Mouse (Mus musculus): Measurements from ENCODE around the gene Prune1. TPM values are rescaled to one million over a fixed set of nuclear protein-coding genes. Genes with fewer than 3 reads are reported as not detected.
A peak's percentile ranks its signal among the peaks of the same experiment; 100 is the strongest.

Prune1 gene
- polyA plus RNA-seq, 1 experiment = 24.2 TPM

- no peak for TF ChIP-seq POLR2A (IDR thresholded peaks at IDR 0.05; ENCODE audit: borderline replicate concordance, extremely low read depth, low read depth, low read length)
- TF ChIP-seq CTCF (IDR thresholded peaks at IDR 0.05; ENCODE audit: insufficient read depth, low read length) = no peak
- peaks cover 6% of the 10 kb centered on the region; the same call in 1 of the 2 replicates for H3K4me1 ChIP-seq (ENCODE audit: control insufficient read depth, insufficient read depth, low read length)
- H3K4me3 ChIP-seq (replicated peaks; ENCODE audit: extremely low read depth, low read depth, low read length) = peak overlapping the region; percentile 88
- DNase-seq = no peak
- WGBS = under 1% methylated on average over 7 of the region's 7 CpGs
Measured at GRCm38 (mm10) chr3:95283589-95283941, 1.7 kb upstream of the Prune1 start.

- under 1% methylated on average over 49 of the region's 51 CpGs for WGBS
- H3K4me1 ChIP-seq (ENCODE audit: control insufficient read depth, insufficient read depth, low read length) = peaks cover 6% of the 10 kb centered on the region; the same call in 1 of the 2 replicates
- 0 out of 2 replicates have a peak, but pooled peaks have one; percentile 17 for TF ChIP-seq CTCF (IDR thresholded peaks at IDR 0.05; ENCODE audit: insufficient read depth, low read length)
- peak; percentile 88 for TF ChIP-seq POLR2A (IDR thresholded peaks at IDR 0.05; ENCODE audit: borderline replicate concordance, extremely low read depth, low read depth, low read length)
- peak overlapping the region; percentile 88 for H3K4me3 ChIP-seq (replicated peaks; ENCODE audit: extremely low read depth, low read depth, low read length)
- DNase-seq = peak; percentile 82
Measured at GRCm38 (mm10) chr3:95282865-95283588, 1.2 kb upstream of the Prune1 start.

DNA sequence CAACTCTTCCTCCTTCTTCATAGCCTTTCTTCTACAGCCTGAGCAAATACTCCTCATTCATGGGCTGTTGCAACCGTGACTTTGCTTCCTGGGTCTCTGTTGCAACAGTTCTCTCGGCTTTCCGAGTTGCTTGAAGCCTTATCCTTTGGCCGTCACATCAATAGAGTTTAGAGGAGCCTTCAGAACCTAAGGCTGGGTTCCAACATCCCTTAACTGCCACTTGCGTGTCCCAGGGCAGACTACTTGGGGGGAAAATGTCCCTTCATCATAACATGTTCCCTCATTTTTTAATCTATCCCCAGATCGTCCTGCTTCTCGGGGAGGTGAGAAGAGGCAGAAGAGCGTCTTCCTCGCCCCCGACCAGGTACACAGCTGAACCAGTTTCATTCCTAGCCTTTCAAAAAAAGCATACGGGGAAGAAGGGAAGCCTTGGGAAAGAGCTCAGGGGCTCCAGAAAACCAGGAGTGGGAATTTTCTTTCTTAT is 547 bp upstream of the Prune1 start:
- Histone ChIP-seq H3K4me3 (replicated peaks; ENCODE audit: extremely low read depth, low read depth, low read length) (peak overlapping the region; percentile 88), H3K4me1 (ENCODE audit: control insufficient read depth, insufficient read depth, low read length) (peaks cover 6% of the 10 kb centered on the region; the same call in 1 of the 2 replicates)
- TF ChIP-seq CTCF (IDR thresholded peaks at IDR 0.05; ENCODE audit: insufficient read depth, low read length) (no peak), POLR2A (IDR thresholded peaks at IDR 0.05; ENCODE audit: borderline replicate concordance, extremely low read depth, low read depth, low read length) (no peak; the same call in 1 of the 2 replicates)
- DNase-seq = peak; percentile 67
- WGBS = under 1% methylated on average over 11 of the region's 11 CpGs

DNA sequence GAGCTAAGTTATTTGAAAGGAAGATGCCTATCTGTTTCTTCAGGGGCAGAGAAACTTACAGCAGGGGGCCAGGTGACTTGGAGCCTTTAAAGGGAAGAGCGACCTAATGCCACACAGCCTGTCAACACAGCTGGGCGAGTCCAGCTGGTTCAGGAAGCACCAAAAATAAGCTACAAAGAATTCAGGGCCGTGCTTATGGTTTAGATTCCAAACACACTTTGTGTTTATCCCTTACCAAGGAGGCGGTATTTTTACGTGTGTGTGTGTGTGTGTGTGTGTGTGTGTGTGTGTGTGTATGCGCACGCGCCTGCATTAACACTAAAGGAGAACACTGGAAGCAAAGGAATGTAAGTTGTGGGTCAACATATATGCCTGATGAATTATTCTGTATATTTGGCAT is 1.1 kb downstream of the Prune1 start:
- Histone ChIP-seq H3K4me3 (replicated peaks; ENCODE audit: extremely low read depth, low read depth, low read length) (peak overlapping the region; percentile 84), H3K4me1 (ENCODE audit: control insufficient read depth, insufficient read depth, low read length) (peaks cover 6% of the 10 kb centered on the region; the same call in 1 of the 2 replicates)
- DNase-seq = no peak
- WGBS = 6% methylated on average over 8 of the region's 8 CpGs
- TF ChIP-seq CTCF (IDR thresholded peaks at IDR 0.05; ENCODE audit: insufficient read depth, low read length) = no peak
- TF ChIP-seq POLR2A (IDR thresholded peaks at IDR 0.05; ENCODE audit: borderline replicate concordance, extremely low read depth, low read depth, low read length) = no peak

GRCm38 (mm10) chr3:95277149-95277551 is 4.7 kb downstream of the Prune1 start:
- DNase-seq = no peak
- H3K4me3 ChIP-seq (replicated peaks; ENCODE audit: extremely low read depth, low read depth, low read length) = no peak overlapping the region
- TF ChIP-seq CTCF (IDR thresholded peaks at IDR 0.05; ENCODE audit: insufficient read depth, low read length) (no peak), POLR2A (IDR thresholded peaks at IDR 0.05; ENCODE audit: borderline replicate concordance, extremely low read depth, low read depth, low read length) (no peak)

DNA sequence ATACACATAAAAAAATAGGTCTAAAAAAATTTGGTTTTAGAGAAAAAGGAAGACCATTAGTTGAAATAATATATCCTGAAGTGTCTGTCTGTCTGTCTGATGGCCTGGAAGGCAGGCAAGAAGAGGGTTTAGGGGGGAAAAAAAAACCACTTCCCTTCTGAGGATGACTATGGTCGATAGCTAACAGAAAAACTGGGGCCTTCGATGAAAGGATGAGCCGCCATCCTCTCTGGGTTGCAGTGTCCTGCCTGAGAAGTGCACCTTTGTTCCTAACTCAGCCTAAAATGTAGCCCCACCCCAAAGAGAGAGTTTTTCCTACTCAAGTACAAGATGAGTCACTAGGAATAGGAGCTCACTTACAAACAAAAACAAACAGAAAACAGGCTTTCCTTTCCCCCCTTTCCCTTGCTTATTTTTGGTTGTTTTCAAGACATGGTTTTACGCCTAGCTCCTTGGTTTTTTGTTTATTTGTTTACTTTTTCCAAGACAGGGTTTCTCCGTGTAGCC is 5.4 kb downstream of the Prune1 start:
- no peak for DNase-seq
- WGBS = 58% methylated on average over 5 of the region's 5 CpGs
- H3K4me1 ChIP-seq (ENCODE audit: control insufficient read depth, insufficient read depth, low read length) = peaks cover 3% of the 10 kb centered on the region; the same call in 1 of the 2 replicates
- no peak overlapping the region for H3K4me3 ChIP-seq (replicated peaks; ENCODE audit: extremely low read depth, low read depth, low read length)
- TF ChIP-seq CTCF (IDR thresholded peaks at IDR 0.05; ENCODE audit: insufficient read depth, low read length) (no peak), POLR2A (IDR thresholded peaks at IDR 0.05; ENCODE audit: borderline replicate concordance, extremely low read depth, low read depth, low read length) (no peak)

More at GRCm38 (mm10) chr3:95277149-95277551, 4.7 kb downstream of the Prune1 start:
- WGBS = 38% methylated on average over 1 of the region's 1 CpGs
- peaks cover 3% of the 10 kb centered on the region; the same call in 1 of the 2 replicates for H3K4me1 ChIP-seq (ENCODE audit: control insufficient read depth, insufficient read depth, low read length)

DNA sequence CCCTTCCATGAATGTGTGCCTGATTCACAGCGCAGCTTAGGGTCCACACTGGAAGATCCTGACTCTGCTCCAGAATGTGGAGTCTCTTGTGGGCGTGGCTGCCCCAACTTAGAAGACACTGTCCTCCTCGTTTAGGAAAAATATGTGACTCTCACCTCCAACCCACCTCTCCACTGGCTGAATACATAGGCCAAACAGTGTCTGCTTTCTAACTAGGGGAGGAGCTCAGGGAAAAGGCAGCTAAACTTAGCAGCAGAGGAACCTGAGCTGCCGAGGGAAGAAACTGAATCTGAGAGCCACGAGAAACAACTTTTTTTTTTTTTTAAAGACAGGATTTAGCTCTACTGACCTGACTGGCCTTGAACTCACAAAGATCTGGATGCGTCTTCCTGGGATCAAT is 6.7 kb downstream of the Prune1 start:
- H3K4me1 ChIP-seq (ENCODE audit: control insufficient read depth, insufficient read depth, low read length) = no peaks in the 10 kb centered on the region; the same call in 1 of the 2 replicates
- H3K4me3 ChIP-seq (replicated peaks; ENCODE audit: extremely low read depth, low read depth, low read length) = no peak overlapping the region
- 66% methylated on average over 6 of the region's 6 CpGs for WGBS
- DNase-seq = no peak
- TF ChIP-seq CTCF (IDR thresholded peaks at IDR 0.05; ENCODE audit: insufficient read depth, low read length) (no peak), POLR2A (IDR thresholded peaks at IDR 0.05; ENCODE audit: borderline replicate concordance, extremely low read depth, low read depth, low read length) (no peak)

DNA sequence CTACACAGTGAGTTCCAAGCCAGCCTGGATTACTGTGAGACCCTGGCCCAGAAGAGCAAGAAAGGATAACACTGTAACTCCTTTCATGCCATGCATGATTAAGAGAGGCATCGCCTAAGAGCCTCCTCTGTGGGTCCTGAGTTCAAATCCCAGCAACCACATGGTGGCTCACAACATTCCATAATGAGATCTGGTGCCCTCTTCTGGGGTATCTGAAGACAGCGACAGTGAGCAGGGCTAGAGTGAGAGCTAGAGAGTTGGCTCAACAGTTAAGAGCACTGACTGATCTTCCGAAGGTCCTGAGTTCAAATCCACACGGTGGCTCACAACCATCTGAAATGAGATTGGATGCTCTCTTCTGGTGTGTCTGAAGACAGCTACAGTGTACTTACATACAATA is 7.4 kb downstream of the Prune1 start:
- TF ChIP-seq CTCF (IDR thresholded peaks at IDR 0.05; ENCODE audit: insufficient read depth, low read length) (no peak), POLR2A (IDR thresholded peaks at IDR 0.05; ENCODE audit: borderline replicate concordance, extremely low read depth, low read depth, low read length) (no peak)
- Histone ChIP-seq H3K4me1 (ENCODE audit: control insufficient read depth, insufficient read depth, low read length) (no peaks in the 10 kb centered on the region; the same call in 1 of the 2 replicates), H3K4me3 (replicated peaks; ENCODE audit: extremely low read depth, low read depth, low read length) (no peak overlapping the region)
- no peak for DNase-seq
- WGBS = 95% methylated on average over 4 of the region's 4 CpGs

- WGBS = 91% methylated on average over 4 of the region's 5 CpGs
- TF ChIP-seq POLR2A (IDR thresholded peaks at IDR 0.05; ENCODE audit: borderline replicate concordance, extremely low read depth, low read depth, low read length) (no peak), CTCF (IDR thresholded peaks at IDR 0.05; ENCODE audit: insufficient read depth, low read length) (no peak)
- no peaks in the 10 kb centered on the region; the same call in 1 of the 2 replicates for H3K4me1 ChIP-seq (ENCODE audit: control insufficient read depth, insufficient read depth, low read length)
- no peak for DNase-seq
- H3K4me3 ChIP-seq (replicated peaks; ENCODE audit: extremely low read depth, low read depth, low read length) = no peak overlapping the region
Measured at GRCm38 (mm10) chr3:95273471-95273870, 8.4 kb downstream of the Prune1 start.

Measured in lung, adult 2 months (tissue).